Mouse (Mus musculus) midbrain, postnatal 0 days (tissue): ENCODE data around the gene Tbxas1. TPM values are rescaled to one million over a fixed set of nuclear protein-coding genes. Genes with fewer than 3 reads are reported as not detected.

Experiments
- ATAC-seq: fragments of 200-750 bp; cut with Nextera tagmentation; 2 replicates; pipeline ENCODE4 v1.8.0; 2017; ENCODE audit warnings: moderate number of reproducible peaks, mild to moderate bottlenecking, moderate TSS enrichment, moderate library complexity; ENCODE audit not compliant: low FRiP score
- DNase-seq: peaks from one replicate; pipeline ENCODE4 v3.0.0-alpha.2; 2015; ENCODE audit warnings: low spot score
- H3K27ac ChIP-seq: fragments of 300-500 bp; sonication (generic); 2 replicates; pipeline ENCODE4 v1.5.1; 2014; ENCODE audit warnings: low read depth, mild to moderate bottlenecking, low read length, mixed read lengths
- H3K27me3 ChIP-seq: fragments of 300-500 bp; sonication (generic); 2 replicates; pipeline ENCODE4 v1.6.1; 2014; ENCODE audit warnings: low read length, control low read depth, mixed read lengths; ENCODE audit not compliant: insufficient read depth
- H3K36me3 ChIP-seq: fragments of 300-500 bp; sonication (generic); 2 replicates; pipeline ENCODE4 v1.6.1; 2014; ENCODE audit warnings: low read length, control low read depth, mixed read lengths; ENCODE audit not compliant: insufficient read depth
- H3K4me1 ChIP-seq: fragments of 300-500 bp; sonication (generic); 2 replicates; pipeline ENCODE4 v1.6.1; 2014; ENCODE audit warnings: mild to moderate bottlenecking, control low read depth, antibody characterized with exemption, low read length, mixed read lengths; ENCODE audit not compliant: insufficient read depth
- H3K4me2 ChIP-seq: fragments of 300-500 bp; sonication (generic); 2 replicates; pipeline ENCODE4 v1.6.1; 2014; ENCODE audit warnings: low read depth, mild to moderate bottlenecking, low read length, mixed read lengths; ENCODE audit not compliant: poor library complexity, severe bottlenecking
- H3K4me3 ChIP-seq: fragments of 300-500 bp; sonication (generic); 2 replicates; pipeline ENCODE4 v1.5.1; 2014; ENCODE audit warnings: low read depth, mild to moderate bottlenecking, low read length, moderate library complexity
- H3K9ac ChIP-seq: fragments of 300-500 bp; sonication (generic); replicated peaks from 2 replicates; pipeline ENCODE4 v1.6.1; 2014; ENCODE audit warnings: mild to moderate bottlenecking, low read length, moderate library complexity, mixed read lengths; ENCODE audit not compliant: poor library complexity, severe bottlenecking
- H3K9me3 ChIP-seq: fragments of 300-500 bp; sonication (generic); 2 replicates; pipeline ENCODE4 v1.6.1; 2016; ENCODE audit warnings: low read length, control low read depth
- CTCF ChIP-seq: IDR thresholded peaks from 2 replicates; pipeline ENCODE4 v1.5.1; 2016; ENCODE audit warnings: antibody characterized with exemption, mild to moderate bottlenecking
- WGBS: fragments of 180-500 bp; shearing (Covaris S2); extraction: QIAGEN DNeasy Blood & Tissue Kit; methylation state at CpG from one replicate; pipeline ENCODE4 v1.1.7; 2014; 5-methylcytosine and 5-hydroxymethylcytosine counted together
- polyA plus RNA-seq: library from polyadenylated mRNA; unstranded; fragments of >200 nt; fragmentation: Nextera tagmentation; extraction: Ambion mirVana; gene quantifications from 2 replicates; pipeline ENCODE4 v1.2.1, GENCODE M21; 2015
- total RNA-seq: library from RNA; depleted of rRNA; stranded (reverse); fragments of >200 nt; gene quantifications from 2 replicates; pipeline ENCODE4 v1.2.3, GENCODE M21; 2014

Tbxas1 gene
- total and polyA plus RNA-seq, 2 experiments from 2014 or later, result 1.4 to 3.1 TPM

DNA sequence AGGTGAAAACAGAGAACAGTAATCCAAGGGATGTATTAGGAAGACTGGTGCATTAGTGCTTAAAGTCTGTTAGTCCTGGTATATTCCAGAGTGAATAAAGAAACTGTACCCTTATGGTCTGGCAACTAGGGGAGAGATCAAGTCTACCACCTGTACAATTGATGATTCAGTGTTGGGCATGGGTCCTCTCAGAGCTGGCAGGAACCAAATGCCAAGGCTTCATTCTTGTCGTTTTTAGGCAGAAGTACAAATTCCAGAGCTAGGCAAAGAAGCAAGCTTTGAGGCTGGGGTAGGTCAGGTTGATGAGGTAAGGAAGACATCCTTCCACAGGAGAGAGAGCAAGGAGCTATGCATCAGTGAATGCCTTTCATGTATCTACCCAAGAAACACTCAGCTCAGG lies 34.4 kb upstream of the Tbxas1 start:
- WGBS, result 74% methylated on average over 1 of the region's 1 CpGs
- 0 out of 2 replicates have a peak, but pooled peaks cover 3% of the 10 kb centered on the region for H3K4me1 ChIP-seq
- no peak for TF ChIP-seq CTCF
- ATAC-seq (no peak), DNase-seq (no peak)
- H3K4me2 ChIP-seq, result no peak overlapping the region
- H3K27me3 ChIP-seq, result no peaks in the 10 kb centered on the region
- no peaks in the 10 kb centered on the region for H3K36me3 ChIP-seq
- no peaks in the 10 kb centered on the region for H3K9me3 ChIP-seq
- H3K4me3 ChIP-seq, result no peak overlapping the region
- no peak overlapping the region for H3K27ac ChIP-seq
- H3K9ac ChIP-seq, result no peak overlapping the region

- H3K4me1 ChIP-seq, result 0 out of 2 replicates have a peak, but pooled peaks cover 7% of the 10 kb centered on the region
- no peak for DNase-seq
- H3K9ac ChIP-seq, result no peak overlapping the region
- ATAC-seq, result no peak
- H3K4me3 ChIP-seq, result no peak overlapping the region
- 83% methylated on average over 3 of the region's 3 CpGs for WGBS
- no peaks in the 10 kb centered on the region for H3K27me3 ChIP-seq
- no peaks in the 10 kb centered on the region for H3K9me3 ChIP-seq
- H3K36me3 ChIP-seq, result no peaks in the 10 kb centered on the region
- no peak overlapping the region for H3K27ac ChIP-seq
- TF ChIP-seq CTCF, result no peak
- no peak overlapping the region for H3K4me2 ChIP-seq
These were observed 33.7 kb upstream of the Tbxas1 start for GRCm38 (mm10) chr6:38841551-38841950.

DNA sequence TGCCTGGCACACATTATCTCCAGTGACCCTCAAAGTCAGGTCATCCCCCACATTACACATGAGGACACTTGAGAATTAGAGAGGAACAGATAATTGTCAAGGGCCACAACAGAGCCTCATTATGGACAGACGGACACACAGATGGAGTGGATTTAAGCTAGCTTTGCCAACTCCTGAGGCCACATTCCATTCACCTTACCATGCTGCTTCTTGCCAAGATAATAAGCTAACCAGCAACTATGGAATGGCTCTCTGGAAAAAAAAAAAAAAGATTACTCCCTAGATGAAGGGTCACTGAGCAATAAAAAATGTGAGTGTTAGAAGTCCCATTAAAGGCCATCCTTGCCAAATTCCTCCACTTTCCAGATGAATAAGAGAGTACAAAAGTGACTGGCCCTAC lies 30.1 kb upstream of the Tbxas1 start:
- Histone ChIP-seq H3K4me2 (no peak overlapping the region), H3K27ac (no peak overlapping the region), H3K9ac (no peak overlapping the region), H3K36me3 (no peaks in the 10 kb centered on the region), H3K9me3 (no peaks in the 10 kb centered on the region), H3K27me3 (no peaks in the 10 kb centered on the region), H3K4me1 (peaks cover 20% of the 10 kb centered on the region), H3K4me3 (no peak overlapping the region)
- DNase-seq (no peak), ATAC-seq (no peak)
- 79% methylated on average over 1 of the region's 1 CpGs for WGBS
- no peak for TF ChIP-seq CTCF

DNA sequence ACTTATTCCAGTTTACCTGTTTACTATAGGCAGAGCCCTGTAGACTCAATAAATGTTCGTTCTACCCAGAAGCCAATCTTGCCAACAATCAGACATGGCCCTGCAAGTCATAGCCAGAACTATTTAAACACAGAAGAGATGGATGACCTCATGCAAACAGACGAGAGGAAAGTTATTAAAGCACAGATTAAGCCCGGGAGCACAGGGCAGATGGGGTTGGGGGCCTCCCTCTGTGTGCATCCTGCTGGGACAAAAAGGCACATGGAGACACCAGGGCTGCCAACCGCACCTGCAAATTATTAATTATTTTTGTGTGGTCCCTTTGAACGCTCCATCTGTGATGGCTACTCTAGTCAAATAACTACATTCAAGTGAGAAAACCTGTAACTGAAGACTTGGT lies 29.3 kb upstream of the Tbxas1 start:
- ATAC-seq, result no peak
- H3K4me2 ChIP-seq, result no peak overlapping the region
- DNase-seq, result peak; percentile 8

DNA sequence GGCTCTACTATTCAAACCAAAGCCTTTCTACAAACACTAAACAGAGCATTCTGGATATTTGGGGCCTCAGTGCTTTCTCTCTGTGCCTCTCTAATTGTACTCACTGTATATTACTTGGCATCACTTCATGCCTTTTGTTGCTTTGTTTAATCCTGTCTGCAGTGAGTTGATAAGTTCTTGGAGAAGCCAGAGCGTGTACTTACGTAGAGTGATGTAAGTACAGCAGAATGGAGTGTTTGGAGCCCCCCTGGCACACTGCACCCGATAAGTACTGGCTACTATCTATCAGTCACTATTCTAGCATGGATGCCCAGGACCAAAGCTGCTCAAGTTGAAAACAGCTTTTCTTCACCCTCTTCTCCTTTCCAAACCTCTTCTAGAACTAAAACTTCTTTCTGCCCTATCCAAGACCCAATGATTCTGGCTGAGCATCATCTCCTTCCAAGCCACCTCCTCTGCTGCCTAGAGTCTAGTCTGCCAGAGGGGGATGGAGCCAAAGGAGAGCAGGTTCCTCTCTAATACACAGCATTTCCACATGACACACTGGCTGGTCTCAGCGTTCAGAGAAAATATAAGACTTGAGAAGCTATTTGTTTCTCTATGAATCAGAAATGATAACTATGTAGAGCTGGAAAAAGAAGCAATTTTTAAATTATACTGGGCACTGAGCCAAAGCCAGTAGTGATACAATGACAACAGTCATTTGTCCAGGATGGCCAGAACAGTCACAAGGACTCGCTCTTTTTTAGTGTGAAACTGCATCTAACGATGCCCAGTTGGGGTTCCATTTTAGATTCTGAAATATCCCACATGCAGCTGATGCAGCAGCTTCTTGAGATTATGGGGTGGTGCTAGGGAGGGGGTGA lies 28.6 kb upstream of the Tbxas1 start:
- H3K27ac ChIP-seq, result peak overlapping the region; percentile 27; the same call in 1 of the 2 replicates
- DNase-seq, result peak; percentile 5
- H3K9ac ChIP-seq, result no peak overlapping the region

More for the DNA sequence above, 29.3 kb upstream of the Tbxas1 start:
- H3K4me1 ChIP-seq, result peaks cover 20% of the 10 kb centered on the region
- no peak overlapping the region for H3K27ac ChIP-seq
- no peak overlapping the region for H3K9ac ChIP-seq
- TF ChIP-seq CTCF, result no peak
- no peaks in the 10 kb centered on the region for H3K27me3 ChIP-seq
- H3K36me3 ChIP-seq, result no peaks in the 10 kb centered on the region
- H3K9me3 ChIP-seq, result no peaks in the 10 kb centered on the region
- 58% methylated on average over 5 of the region's 5 CpGs for WGBS
- no peak overlapping the region for H3K4me3 ChIP-seq

DNA sequence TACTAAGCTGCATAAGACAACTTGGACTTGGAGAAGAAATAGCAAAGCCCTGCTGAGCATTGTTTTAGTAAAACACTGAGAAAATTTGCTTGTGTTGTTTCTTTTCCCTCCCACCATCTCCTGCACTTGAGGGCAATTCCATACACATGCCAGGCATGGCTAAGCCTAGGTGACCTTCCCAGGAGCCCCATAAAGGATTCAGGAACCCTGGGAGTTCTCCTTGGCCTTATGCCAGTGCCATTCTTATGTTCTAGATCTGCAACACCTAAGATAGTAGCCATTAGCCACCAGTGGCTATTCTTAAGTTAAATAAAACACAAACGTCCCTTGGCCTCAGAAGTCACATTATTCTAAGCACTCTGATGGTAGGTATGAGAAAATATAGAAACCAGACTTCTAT lies 27.8 kb upstream of the Tbxas1 start:
- ATAC-seq, result no peak

More for the DNA sequence above, 28.6 kb upstream of the Tbxas1 start:
- Histone ChIP-seq H3K4me2 (no peak overlapping the region), H3K4me1 (peaks cover 20% of the 10 kb centered on the region), H3K4me3 (no peak overlapping the region), H3K36me3 (no peaks in the 10 kb centered on the region), H3K9me3 (no peaks in the 10 kb centered on the region), H3K27me3 (no peaks in the 10 kb centered on the region)
- no peak for ATAC-seq
- WGBS, result 50% methylated on average over 6 of the region's 6 CpGs
- TF ChIP-seq CTCF, result no peak

More for the DNA sequence above, 27.8 kb upstream of the Tbxas1 start:
- no peaks in the 10 kb centered on the region for H3K36me3 ChIP-seq
- no peak for DNase-seq
- no peak for TF ChIP-seq CTCF
- 69% methylated on average over 1 of the region's 1 CpGs for WGBS
- H3K9me3 ChIP-seq, result no peaks in the 10 kb centered on the region
- no peaks in the 10 kb centered on the region for H3K27me3 ChIP-seq
- peaks cover 20% of the 10 kb centered on the region for H3K4me1 ChIP-seq
- H3K4me2 ChIP-seq, result no peak overlapping the region
- no peak overlapping the region for H3K4me3 ChIP-seq
- H3K27ac ChIP-seq, result no peak overlapping the region
- H3K9ac ChIP-seq, result no peak overlapping the region
